Mouse (Mus musculus) embryonic facial prominence, embryonic 14.5 days (tissue): Measurements from ENCODE around the gene Slc5a5. TPM values are rescaled to one million over a fixed set of nuclear protein-coding genes. Genes with fewer than 3 reads are reported as not detected.

Source experiments
- ATAC-seq: fragments of 200-750 bp; cut with Nextera tagmentation; 2 replicates; pipeline ENCODE4 v1.8.0; 2017; ENCODE audit warnings: low read depth, moderate number of reproducible peaks, moderate TSS enrichment
- DNase-seq: peaks from one replicate; pipeline ENCODE4 v3.0.0-alpha.2; 2015; ENCODE audit warnings: low spot score
- H3K27ac ChIP-seq: fragments of 300-500 bp; sonication (generic); replicated peaks from 2 replicates; pipeline ENCODE4 v1.5.1; 2014; ENCODE audit warnings: low read depth, mild to moderate bottlenecking, low read length, moderate library complexity
- H3K27me3 ChIP-seq: fragments of 300-500 bp; sonication (generic); replicated peaks from 2 replicates; pipeline ENCODE4 v1.6.1; 2014; ENCODE audit warnings: low read length; ENCODE audit not compliant: control insufficient read depth, insufficient read depth
- H3K36me3 ChIP-seq: fragments of 300-500 bp; sonication (generic); 2 replicates; pipeline ENCODE4 v1.6.1; 2014; ENCODE audit warnings: low read length, mixed read lengths; ENCODE audit not compliant: control insufficient read depth, insufficient read depth
- H3K4me1 ChIP-seq: fragments of 300-500 bp; sonication (generic); 2 replicates; pipeline ENCODE4 v1.6.1; 2014; ENCODE audit warnings: antibody characterized with exemption, low read length; ENCODE audit not compliant: control insufficient read depth, insufficient read depth
- H3K4me2 ChIP-seq: fragments of 300-500 bp; sonication (generic); 2 replicates; pipeline ENCODE4 v1.6.1; 2014; ENCODE audit warnings: low read depth, mild to moderate bottlenecking, low read length, moderate library complexity, mixed read lengths
- H3K4me3 ChIP-seq: fragments of 300-500 bp; sonication (generic); 2 replicates; pipeline ENCODE4 v1.5.1; 2014; ENCODE audit warnings: low read depth, mild to moderate bottlenecking, low read length
- H3K9ac ChIP-seq: fragments of 300-500 bp; sonication (generic); 2 replicates; pipeline ENCODE4 v1.6.1; 2014; ENCODE audit warnings: low read depth, mild to moderate bottlenecking, low read length, moderate library complexity, mixed read lengths
- H3K9me3 ChIP-seq: fragments of 300-500 bp; sonication (generic); 2 replicates; pipeline ENCODE4 v1.6.1; 2016; ENCODE audit warnings: low read length; ENCODE audit not compliant: control insufficient read depth
- whole genome bisulfite sequencing: fragments of 180-500 bp; shearing (Covaris S2); extraction: QIAGEN DNeasy Blood & Tissue Kit; methylation state at CpG from one replicate; pipeline ENCODE4 v1.1.7; 2014; 5-methylcytosine and 5-hydroxymethylcytosine counted together
- polyA plus RNA-seq: library from polyadenylated mRNA; unstranded; fragments of >200 nt; fragmentation: Nextera tagmentation; extraction: Ambion mirVana; gene quantifications from 2 replicates; pipeline ENCODE4 v1.2.1, GENCODE M21; 2014

The Slc5a5 gene
- polyA plus RNA-seq, 1 experiment from 2014 or later, result 0.42 TPM

GRCm38 (mm10) chr8:70880546-70880945 lies 12.0 kb downstream of the Slc5a5 start:
- H3K36me3 ChIP-seq, result no peaks in the 10 kb centered on the region
- H3K9me3 ChIP-seq, result no peaks in the 10 kb centered on the region
- 16% methylated on average over 11 of the region's 11 CpGs for WGBS
- H3K9ac ChIP-seq, result peak overlapping the region; percentile 40; the same call in 1 of the 2 replicates
- no peaks in the 10 kb centered on the region for H3K27me3 ChIP-seq
- ATAC-seq (0 out of 2 replicates have a peak, but pooled peaks have one; percentile 22), DNase-seq (peak; percentile 37)
- no peak overlapping the region for H3K4me3 ChIP-seq
- H3K4me1 ChIP-seq, result peaks cover 7% of the 10 kb centered on the region; the same call in 1 of the 2 replicates
- H3K27ac ChIP-seq, result peak overlapping the region; percentile 29; the same call in 1 of the 2 replicates
- no peak overlapping the region for H3K4me2 ChIP-seq

- 9% methylated on average over 4 of the region's 4 CpGs for WGBS
- H3K4me1 ChIP-seq, result peaks cover 7% of the 10 kb centered on the region; the same call in 1 of the 2 replicates
- H3K27ac ChIP-seq, result 0 out of 2 replicates have a peak overlapping the region, but pooled peaks have one; percentile 21
- DNase-seq, result peak; percentile 35
- no peaks in the 10 kb centered on the region for H3K9me3 ChIP-seq
- peak overlapping the region; percentile 40 for H3K9ac ChIP-seq
- peak; percentile 48 for ATAC-seq
- no peaks in the 10 kb centered on the region for H3K27me3 ChIP-seq
- no peaks in the 10 kb centered on the region for H3K36me3 ChIP-seq
- no peak overlapping the region for H3K4me2 ChIP-seq
- no peak overlapping the region for H3K4me3 ChIP-seq
These were observed 12.4 kb downstream of the Slc5a5 start for GRCm38 (mm10) chr8:70880126-70880525.

- 0 out of 2 replicates have a peak overlapping the region, but pooled peaks have one; percentile 21 for H3K27ac ChIP-seq
- no peaks in the 10 kb centered on the region for H3K9me3 ChIP-seq
- no peak overlapping the region for H3K4me2 ChIP-seq
- H3K4me1 ChIP-seq, result peaks cover 7% of the 10 kb centered on the region; the same call in 1 of the 2 replicates
- no peak overlapping the region for H3K9ac ChIP-seq
- ATAC-seq (no peak), DNase-seq (no peak)
- no peak overlapping the region for H3K4me3 ChIP-seq
- H3K36me3 ChIP-seq, result no peaks in the 10 kb centered on the region
- WGBS, result 47% methylated on average over 4 of the region's 4 CpGs
- no peaks in the 10 kb centered on the region for H3K27me3 ChIP-seq
These were observed 13.1 kb downstream of the Slc5a5 start for GRCm38 (mm10) chr8:70879500-70879899.

- no peaks in the 10 kb centered on the region for H3K9me3 ChIP-seq
- H3K4me2 ChIP-seq, result no peak overlapping the region
- H3K27me3 ChIP-seq, result no peaks in the 10 kb centered on the region
- no peaks in the 10 kb centered on the region for H3K36me3 ChIP-seq
- peaks cover 7% of the 10 kb centered on the region; the same call in 1 of the 2 replicates for H3K4me1 ChIP-seq
- DNase-seq, result no peak
- WGBS, result 54% methylated on average over 2 of the region's 2 CpGs
- no peak overlapping the region for H3K27ac ChIP-seq
- H3K9ac ChIP-seq, result no peak overlapping the region
- no peak for ATAC-seq
- no peak overlapping the region for H3K4me3 ChIP-seq
These were observed 14.4 kb downstream of the Slc5a5 start for GRCm38 (mm10) chr8:70878178-70878577.

- 58% methylated on average over 4 of the region's 4 CpGs for WGBS
- DNase-seq (no peak), ATAC-seq (no peak)
- H3K9me3 ChIP-seq, result no peaks in the 10 kb centered on the region
- no peaks in the 10 kb centered on the region for H3K27me3 ChIP-seq
- no peak overlapping the region for H3K27ac ChIP-seq
- no peak overlapping the region for H3K4me2 ChIP-seq
- peaks cover 7% of the 10 kb centered on the region; the same call in 1 of the 2 replicates for H3K4me1 ChIP-seq
- H3K36me3 ChIP-seq, result no peaks in the 10 kb centered on the region
- H3K4me3 ChIP-seq, result no peak overlapping the region
- no peak overlapping the region for H3K9ac ChIP-seq
These were observed 16.2 kb downstream of the Slc5a5 start for GRCm38 (mm10) chr8:70876382-70876781.

- H3K4me3 ChIP-seq, result no peak overlapping the region
- H3K27ac ChIP-seq, result no peak overlapping the region
- no peaks in the 10 kb centered on the region for H3K4me1 ChIP-seq
- H3K4me2 ChIP-seq, result no peak overlapping the region
- WGBS, result 92% methylated on average over 13 of the region's 13 CpGs
- H3K36me3 ChIP-seq, result no peaks in the 10 kb centered on the region
- H3K9ac ChIP-seq, result no peak overlapping the region
- no peak for DNase-seq
- ATAC-seq, result no peak
- H3K27me3 ChIP-seq, result no peaks in the 10 kb centered on the region
- H3K9me3 ChIP-seq, result no peaks in the 10 kb centered on the region
These were observed 18.1 kb downstream of the Slc5a5 start for GRCm38 (mm10) chr8:70874441-70874840.

GRCm38 (mm10) chr8:70873364-70873985 lies 19.1 kb downstream of the Slc5a5 start, which contains the start of gene Ccdc124:
Gene Ccdc124, minus strand, starts transcription at chr8:70873935.
- peak within 1 kb of the TSS; percentile 81 for H3K4me2 ChIP-seq
- peaks cover 5% of the 10 kb centered on the region; the same call in 1 of the 2 replicates for H3K4me1 ChIP-seq
- peak within 1 kb of the TSS; percentile 90 for H3K4me3 ChIP-seq
- no peaks in the 10 kb centered on the region for H3K36me3 ChIP-seq
- peak; percentile 97 for DNase-seq
- H3K27me3 ChIP-seq, result no peaks in the 10 kb centered on the region
- peak within 1 kb of the TSS; percentile 94 for H3K27ac ChIP-seq
- H3K9me3 ChIP-seq, result no peaks in the 10 kb centered on the region
- peak; percentile 93 for ATAC-seq
- peak within 1 kb of the TSS; percentile 81 for H3K9ac ChIP-seq
- 2% methylated on average over 43 of the region's 46 CpGs for WGBS

GRCm38 (mm10) chr8:70872643-70873363 lies 19.8 kb downstream of the Slc5a5 start:
- peaks cover 5% of the 10 kb centered on the region; the same call in 1 of the 2 replicates for H3K4me1 ChIP-seq
- ATAC-seq (no peak), DNase-seq (no peak)
- H3K9me3 ChIP-seq, result no peaks in the 10 kb centered on the region
- WGBS, result 4% methylated on average over 30 of the region's 31 CpGs
- H3K27me3 ChIP-seq, result no peaks in the 10 kb centered on the region
- H3K4me2 ChIP-seq, result peak overlapping the region; percentile 81
- peak overlapping the region; percentile 90 for H3K4me3 ChIP-seq
- 0 out of 2 replicates have a peak, but pooled peaks cover 4% of the 10 kb centered on the region for H3K36me3 ChIP-seq
- H3K27ac ChIP-seq, result peak overlapping the region; percentile 94
- H3K9ac ChIP-seq, result peak overlapping the region; percentile 81
